Mouse (Mus musculus) brain, embryonic 14.5 days (tissue): ENCODE measurements around the gene Capn7.

ENCODE experiments used
- CTCF ChIP-seq: fragments of 200-500 bp; IDR thresholded peaks from 2 replicates; pipeline ENCODE4 v1.5.1; 2012; ENCODE audit warnings: inconsistent platforms, mild to moderate bottlenecking, moderate library complexity, borderline replicate concordance; ENCODE audit not compliant: insufficient read depth, insufficient read length; ENCODE audit errors: extremely low read depth
- POLR2A ChIP-seq: fragments of 200-500 bp; IDR thresholded peaks from 2 replicates; pipeline ENCODE4 v1.6.1; 2012; ENCODE audit warnings: mild to moderate bottlenecking, inconsistent platforms, borderline replicate concordance; ENCODE audit not compliant: poor library complexity, insufficient read depth, insufficient read length, severe bottlenecking; ENCODE audit errors: extremely low read depth

DNA sequence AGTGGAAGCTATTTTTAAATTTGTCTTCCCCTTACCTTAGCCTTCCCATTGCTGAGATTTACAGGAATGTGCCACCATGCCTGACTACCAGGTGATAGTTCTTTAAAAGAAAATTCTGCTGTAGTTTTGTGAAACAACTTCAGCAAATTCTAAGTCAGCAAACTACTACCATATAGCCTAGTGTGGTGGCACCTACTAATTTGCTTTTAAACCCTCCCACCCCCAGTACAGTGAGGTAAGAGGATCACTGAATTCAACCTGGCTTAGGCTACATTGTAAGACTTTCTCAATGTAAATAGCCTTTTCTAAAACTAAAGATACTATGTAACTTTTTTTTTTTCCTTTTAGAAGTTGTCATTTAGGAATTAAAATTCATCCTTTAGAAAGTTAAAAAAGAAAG lies 1.5 kb downstream of the Capn7 start:
- TF ChIP-seq CTCF (no peak), POLR2A (no peak)
